Mouse (Mus musculus) gastrocnemius, adult 8-10 months (tissue): ENCODE data around the gene Moap1. TPM values are rescaled to one million over a fixed set of nuclear protein-coding genes. Genes with fewer than 3 reads are reported as not detected.

Experiments used
- DNase-seq, 2 experiments: peaks; one replicate each; pipeline ENCODE4 v3.0.0; 2022; ENCODE audit warnings: low spot score in 2 of 2
- total RNA-seq, 4 experiments: library from RNA; stranded (reverse); gene quantifications; 2 replicates each; pipeline ENCODE4 v1.2.4; 2022

Moap1 gene
- total RNA-seq, 4 experiments from 2014 or later, result 3.8 to 4.7 (median 4.2) TPM

DNA sequence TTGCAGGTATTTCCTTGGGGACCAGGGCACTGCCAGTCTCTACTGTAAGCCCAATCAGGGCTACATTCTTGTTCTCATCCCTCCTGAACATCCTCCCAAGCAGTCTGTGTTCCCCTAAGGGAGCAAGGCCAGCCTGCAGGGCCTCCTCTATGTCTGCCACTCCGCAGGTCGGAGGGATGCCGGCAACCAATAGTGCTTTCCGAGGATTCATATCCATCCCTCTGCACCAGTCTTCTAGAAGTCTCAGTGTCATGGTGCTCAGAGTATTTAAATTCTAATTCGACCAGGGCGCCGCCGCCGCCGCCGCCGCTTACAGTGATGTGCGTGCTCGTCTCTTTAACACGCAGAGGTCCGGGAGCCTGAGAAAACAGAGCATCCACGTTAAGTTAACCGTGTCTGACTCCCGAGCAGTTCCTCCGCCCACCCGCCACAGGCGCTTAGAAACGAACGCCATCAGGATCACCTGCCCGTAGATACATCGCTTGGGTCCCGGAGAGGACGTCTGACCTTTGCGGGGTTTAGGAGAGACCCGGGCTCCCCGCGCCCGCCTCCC is 349 bp downstream of the Moap1 start:
- no peak for DNase-seq

- DNase-seq, result no peak
Measured at GRCm38 (mm10) chr12:102742056-102742455, 1.4 kb downstream of the Moap1 start.

- no peak for DNase-seq
Measured at GRCm38 (mm10) chr12:102740285-102740684, 3.2 kb downstream of the Moap1 start.

- no peak for DNase-seq
Measured at GRCm38 (mm10) chr12:102739096-102739495, 4.4 kb downstream of the Moap1 start.

DNA sequence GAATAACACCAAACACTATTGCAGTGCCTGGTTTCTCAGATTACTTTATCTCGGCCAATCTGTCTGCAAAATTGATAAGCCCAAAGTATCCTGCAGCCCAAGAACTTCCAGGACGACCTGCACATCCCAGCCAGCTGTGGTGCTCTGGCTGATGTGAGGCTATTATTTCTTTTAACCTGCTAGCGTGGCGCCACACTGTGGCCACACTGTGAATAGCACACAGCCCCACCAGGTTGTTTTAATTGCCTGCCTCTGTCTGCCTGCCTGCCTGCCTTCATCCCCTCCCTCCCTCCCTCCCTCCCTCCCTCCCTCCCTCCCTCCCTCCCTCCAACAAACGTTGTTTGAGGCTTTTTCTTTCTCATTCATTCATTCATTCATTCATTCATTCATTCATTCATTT is 10.1 kb downstream of the Moap1 start:
- peak in 1 of 2 experiments; percentile 31 for DNase-seq

GRCm38 (mm10) chr12:102730798-102731619 is 12.5 kb downstream of the Moap1 start:
- DNase-seq, result no peak

GRCm38 (mm10) chr12:102729855-102730797 is 13.3 kb downstream of the Moap1 start:
- DNase-seq, result no peak

GRCm38 (mm10) chr12:102725761-102726175 is 17.7 kb downstream of the Moap1 start:
- no peak for DNase-seq

- DNase-seq, result no peak
Measured at GRCm38 (mm10) chr12:102725146-102725545, 18.3 kb downstream of the Moap1 start.

GRCm38 (mm10) chr12:102723861-102724260 is 19.6 kb downstream of the Moap1 start:
- DNase-seq, result no peak

GRCm38 (mm10) chr12:102722966-102723365 is 20.5 kb downstream of the Moap1 start:
- no peak for DNase-seq

- no peak for DNase-seq
Measured at GRCm38 (mm10) chr12:102722451-102722850, 21.0 kb downstream of the Moap1 start.

DNA sequence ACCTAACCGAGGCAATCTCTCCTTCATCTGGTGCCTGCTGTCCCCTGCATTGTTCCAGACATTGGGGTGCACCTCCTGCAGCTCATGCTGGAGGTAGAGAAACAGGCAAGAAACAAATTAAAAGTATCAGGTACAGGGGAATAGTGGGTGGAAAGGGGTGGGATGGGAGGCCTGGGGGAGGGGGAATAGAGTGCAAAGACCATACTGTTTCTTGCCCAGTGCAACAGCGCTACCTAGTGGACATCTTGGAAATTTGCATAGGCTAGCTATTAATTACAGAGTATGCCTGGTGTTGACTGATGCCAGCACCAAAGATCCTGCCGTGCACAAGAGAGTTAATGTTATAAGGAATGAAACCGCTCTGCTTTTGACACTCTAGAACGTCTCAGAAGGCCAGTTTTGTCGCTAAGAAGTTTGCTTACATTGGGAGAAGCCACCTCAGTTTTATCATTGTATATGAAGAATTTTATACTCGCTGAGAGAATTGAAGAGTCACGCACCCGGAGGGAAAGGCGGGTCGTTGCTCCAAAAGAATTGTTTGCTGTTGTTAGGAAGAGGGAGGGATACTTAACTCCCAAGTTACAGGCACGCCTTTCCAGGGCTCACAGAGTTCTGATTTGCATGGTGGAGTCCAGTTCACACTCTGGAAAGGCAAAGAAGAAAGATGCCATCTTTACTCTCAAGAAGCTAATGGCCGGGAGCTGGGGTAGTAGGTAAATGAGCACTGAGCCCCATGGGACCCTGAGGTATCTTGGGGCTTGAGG is 23.7 kb downstream of the Moap1 start:
- no peak for DNase-seq

- DNase-seq, result no peak
Measured at GRCm38 (mm10) chr12:102714654-102715395, 28.6 kb downstream of the Moap1 start.

- no peak for DNase-seq
Measured at GRCm38 (mm10) chr12:102714116-102714515, 29.3 kb downstream of the Moap1 start.

- DNase-seq, result no peak
Measured at GRCm38 (mm10) chr12:102713153-102713865, 30.2 kb downstream of the Moap1 start.

DNA sequence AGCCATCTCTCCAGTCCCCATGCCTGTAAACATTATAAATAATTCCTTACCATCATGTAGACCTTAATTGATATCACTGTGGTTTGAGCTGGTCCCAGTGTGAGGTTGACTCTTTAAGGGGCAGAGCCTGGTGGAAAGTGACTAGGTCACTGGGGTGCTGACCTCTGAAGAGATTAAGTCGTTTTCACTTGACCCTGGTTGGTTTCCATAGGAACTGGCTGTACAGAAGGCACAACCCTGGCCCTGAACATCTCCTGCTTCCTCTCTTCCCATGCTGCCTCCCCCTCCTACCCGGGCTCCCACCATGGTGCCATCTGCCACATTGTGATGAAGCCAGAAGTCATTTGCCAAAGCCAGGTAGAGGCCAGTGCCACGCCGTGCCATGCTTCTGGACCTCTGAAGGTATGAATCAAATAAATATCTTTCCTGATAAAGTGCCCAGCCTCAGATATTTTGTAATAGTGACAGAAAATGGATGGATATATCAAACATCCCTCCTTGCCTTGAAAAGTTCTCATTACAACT is 32.5 kb downstream of the Moap1 start:
- DNase-seq, result no peak

- DNase-seq, result no peak
Measured at GRCm38 (mm10) chr12:102709896-102710295, 33.6 kb downstream of the Moap1 start.

- peak; percentile 37 to 38 for DNase-seq
Measured at GRCm38 (mm10) chr12:102708220-102708619, 35.2 kb downstream of the Moap1 start.
